Mouse (Mus musculus) spleen, postnatal 10 days (tissue): ENCODE data around the gene Ppp6r1.

ENCODE experiments used
- DNase-seq, 2 experiments: peaks; one replicate each; pipeline ENCODE4 v3.0.0; 2021 to 2022; ENCODE audit warnings: low spot score in 2 of 2

Ppp6r1 gene

DNA sequence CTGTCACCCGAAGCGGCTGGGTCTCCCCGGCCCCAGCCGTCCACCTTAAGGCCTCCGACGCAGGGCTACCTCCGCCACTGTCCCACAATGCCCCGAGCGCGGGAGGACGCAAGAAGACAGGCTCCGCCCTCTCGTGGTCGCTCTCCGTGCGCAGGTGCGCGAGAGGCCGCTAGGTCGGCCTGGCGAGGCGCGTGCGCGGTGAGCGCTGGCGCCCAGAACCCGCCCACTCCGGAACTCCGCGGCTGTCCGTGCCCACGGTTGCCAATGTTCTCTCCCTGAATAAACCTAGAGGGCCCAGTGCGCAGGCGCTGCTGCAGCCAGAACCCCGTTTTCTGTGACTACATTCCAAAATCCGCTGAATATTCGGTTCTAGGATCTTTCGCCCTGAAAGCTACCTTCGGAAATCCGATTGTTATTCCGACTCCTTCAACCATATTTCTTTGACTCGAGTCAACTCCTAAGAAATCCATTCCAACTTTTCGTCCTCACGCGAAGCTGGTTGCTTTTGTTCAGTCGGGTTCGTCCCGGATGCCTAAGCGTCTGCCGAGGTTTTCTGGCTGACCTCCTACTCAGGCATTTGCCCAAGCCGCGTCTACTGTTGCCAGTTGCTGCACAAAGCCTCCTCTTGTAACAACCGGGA lies at the start of gene Ppp6r1:
Ppp6r1 (minus strand) TSS at position 108 of the 640 bp plus-strand sequence.
- peak; percentile 93 to 97 for DNase-seq

DNA sequence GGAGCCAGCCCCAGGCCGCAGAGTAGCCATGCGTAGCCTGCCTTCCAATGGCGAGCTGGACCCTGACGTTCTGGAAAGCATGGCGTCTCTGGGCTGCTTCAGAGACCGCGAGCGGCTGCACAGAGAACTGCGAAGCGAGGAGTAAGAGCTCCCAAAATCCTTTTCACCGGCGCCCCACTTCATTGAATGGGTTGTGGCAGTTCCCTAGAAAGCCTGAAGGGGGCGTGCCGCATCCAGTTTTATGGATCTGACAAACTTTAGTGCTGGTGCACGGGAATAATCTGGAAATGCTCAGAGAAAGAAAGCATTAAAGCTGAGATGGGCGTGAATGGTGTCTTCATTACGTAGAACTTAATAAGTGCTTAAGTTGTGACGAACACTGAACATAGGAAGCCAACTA lies 46.3 kb upstream of the Ppp6r1 start:
- DNase-seq = peak in 1 of 2 experiments; percentile 69

DNA sequence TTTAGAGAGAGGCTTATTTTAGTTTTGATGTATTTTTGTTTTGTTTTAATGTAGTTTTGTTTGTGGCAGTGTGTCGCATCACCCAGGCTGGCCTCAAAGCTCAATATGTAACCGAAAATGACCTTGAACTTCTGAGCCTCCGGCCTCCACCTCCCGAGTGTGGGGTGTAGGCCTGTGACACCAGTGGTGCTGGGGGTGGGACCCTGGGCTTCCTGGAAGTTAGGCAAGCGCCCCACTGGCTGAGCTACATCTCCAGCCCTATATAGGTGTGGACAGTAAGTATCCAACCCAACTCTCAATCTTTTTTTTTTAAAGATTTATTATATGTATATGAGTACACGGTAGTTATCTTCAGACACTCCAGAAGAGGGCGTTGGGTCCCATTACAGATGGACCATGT lies 44.4 kb upstream of the Ppp6r1 start:
- no peak for DNase-seq

DNA sequence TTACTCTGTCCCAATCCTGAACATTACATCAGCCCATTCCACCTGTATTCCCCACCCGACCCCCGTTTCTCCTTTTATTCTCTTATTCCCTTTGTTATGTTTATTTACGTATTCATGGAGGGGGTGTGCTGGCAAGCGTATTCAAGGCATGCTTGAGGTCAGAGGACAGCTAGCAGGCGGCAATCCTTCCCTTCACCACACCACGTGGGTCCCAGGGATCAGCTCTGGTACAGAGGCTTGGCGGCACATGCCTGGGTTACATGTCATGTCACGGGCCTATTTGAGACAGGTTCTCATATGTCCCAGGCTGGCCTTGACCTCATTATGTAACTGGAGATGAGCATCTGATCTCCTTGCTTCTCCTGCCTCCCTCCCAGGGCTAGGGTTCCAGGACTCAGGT lies 43.5 kb upstream of the Ppp6r1 start:
- no peak for DNase-seq

DNA sequence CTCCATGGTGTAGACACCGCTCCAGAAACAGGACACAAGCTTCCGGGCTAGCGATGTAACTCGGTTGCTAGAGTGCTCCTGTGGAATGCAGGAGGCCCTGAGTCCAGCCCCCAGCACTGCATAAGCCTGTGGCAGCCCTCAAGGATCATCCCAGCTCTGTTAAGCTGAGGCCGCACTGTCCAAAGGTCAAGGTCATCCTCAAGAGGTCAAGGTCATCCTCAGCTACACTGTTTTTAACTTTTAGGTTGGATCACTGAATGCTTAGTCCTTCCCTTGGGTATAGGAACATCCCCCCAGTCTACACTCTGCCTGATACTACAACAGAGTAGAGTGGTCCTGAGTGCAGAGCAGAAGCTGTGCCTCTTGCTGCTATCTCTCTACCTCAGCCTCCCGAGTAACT lies 34.2 kb upstream of the Ppp6r1 start:
- DNase-seq = no peak

DNA sequence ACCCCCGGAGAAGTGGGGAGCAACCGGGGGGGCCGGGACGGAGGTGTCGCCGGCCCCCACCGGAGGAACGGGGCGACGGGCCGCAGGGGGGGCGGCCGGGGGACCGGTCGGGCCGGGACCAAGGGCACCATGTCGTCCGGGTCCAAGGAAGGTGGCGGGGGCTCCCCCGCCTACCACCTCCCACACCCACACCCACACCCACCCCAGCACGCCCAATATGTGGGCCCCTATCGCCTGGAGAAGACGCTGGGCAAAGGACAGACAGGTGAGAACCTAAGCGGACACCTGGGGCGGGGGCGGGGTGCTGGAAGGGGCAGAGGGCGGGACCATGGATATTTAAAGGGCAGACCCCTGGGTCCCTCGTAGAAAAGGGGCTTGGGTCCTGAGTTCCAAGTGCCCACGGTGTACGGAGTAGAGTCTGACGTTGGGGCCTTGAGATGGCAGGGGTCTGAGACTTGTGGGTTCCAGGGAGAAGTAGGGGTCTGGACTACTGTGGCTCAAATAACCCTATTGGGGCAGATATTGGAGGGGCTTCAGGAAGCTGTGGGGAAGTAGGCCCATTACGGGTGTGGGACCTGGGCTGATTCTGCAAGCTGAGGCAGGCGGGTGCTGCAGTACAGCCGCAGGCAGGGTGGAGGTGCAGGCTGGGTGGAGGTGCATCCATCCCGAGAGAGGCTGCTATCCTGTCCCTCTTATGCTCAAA lies 32.3 kb upstream of the Ppp6r1 start:
- no peak for DNase-seq

DNA sequence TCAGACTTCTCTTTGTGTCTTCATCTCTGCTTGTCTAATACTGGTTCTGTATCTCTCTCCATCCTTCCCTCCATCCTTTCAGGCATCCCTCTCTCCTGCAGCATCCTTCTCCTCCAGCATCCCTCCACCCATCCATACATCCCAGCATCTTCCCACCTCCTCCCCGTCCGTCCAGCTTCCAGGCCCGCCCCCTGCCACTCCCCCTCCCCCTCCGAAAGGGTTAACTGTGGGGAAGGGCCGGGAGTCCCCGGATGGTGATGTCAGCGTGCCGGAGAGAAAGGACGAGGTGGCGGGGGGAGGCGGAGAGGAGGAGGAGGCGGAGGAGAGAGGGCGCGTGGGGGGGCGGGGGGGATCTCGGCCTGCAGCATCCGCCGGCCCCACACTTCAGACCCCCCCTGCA lies 31.6 kb upstream of the Ppp6r1 start, which contains the start of gene Brsk1:
Brsk1 (plus strand) TSS at position 218 of the 400 bp plus-strand sequence.
- DNase-seq = peak in 1 of 2 experiments; percentile 24

DNA sequence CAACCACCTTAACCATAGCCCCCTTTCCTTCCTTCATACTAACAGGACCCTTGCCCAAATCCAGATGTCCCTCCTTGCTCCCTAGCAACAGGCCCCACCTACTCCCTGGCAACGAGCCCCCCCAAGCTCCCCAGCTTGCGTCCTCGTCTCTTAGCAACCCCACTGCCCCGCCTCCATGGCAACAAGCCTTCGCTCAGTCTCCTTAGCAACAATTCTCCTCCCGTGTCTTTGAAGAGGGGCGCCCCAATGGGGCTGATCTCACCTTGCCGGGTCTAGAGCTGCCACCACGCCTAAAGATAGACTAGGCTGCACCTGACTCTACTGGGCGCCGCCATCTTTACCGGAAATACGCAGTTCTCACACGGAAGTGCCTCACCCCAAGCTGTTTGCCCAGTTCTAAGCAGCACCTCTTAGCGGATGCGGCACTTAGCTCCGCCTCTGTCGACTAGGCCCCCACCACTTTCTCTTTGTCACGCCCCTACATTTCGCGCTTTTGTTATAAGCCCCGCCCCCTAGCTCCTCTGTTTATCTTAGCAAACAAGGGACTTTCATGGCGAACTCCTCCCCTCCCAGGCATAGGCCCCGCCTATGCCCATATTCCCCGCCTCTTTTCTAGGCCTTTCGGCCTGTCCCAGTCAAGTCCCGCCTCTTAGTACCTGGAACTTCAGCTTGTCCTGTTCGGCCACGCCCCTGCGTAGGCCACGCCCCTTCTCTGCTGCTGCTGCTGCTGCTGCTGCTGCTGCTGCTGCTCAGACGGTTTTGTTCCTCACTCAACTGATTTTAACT lies 26.0 kb upstream of the Ppp6r1 start, which contains the start of gene Hspbp1:
Hspbp1 (minus strand) TSS at position 437 of the 786 bp plus-strand sequence.
- peak; percentile 93 to 98 for DNase-seq

DNA sequence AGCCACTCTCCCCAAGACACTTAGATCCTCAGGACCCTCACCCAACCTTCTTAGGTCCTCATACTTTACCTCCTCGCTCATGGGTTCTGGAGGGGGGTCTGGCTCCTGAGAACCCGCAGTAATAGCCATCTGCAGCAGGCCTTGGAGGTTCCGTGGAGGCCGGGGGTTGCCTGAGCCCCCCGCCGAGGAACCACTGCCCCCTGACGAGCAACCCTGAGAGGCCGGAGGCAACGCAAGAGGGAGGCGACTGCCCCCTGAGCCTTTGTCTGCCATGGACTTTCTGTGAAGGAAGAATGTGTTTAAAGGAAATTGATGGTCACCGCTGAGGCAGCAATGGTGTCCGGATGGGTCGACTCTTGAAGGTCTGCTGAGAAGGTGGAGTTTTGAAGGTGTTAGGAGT lies 25.4 kb upstream of the Ppp6r1 start:
- peak in 1 of 2 experiments; percentile 20 for DNase-seq

DNA sequence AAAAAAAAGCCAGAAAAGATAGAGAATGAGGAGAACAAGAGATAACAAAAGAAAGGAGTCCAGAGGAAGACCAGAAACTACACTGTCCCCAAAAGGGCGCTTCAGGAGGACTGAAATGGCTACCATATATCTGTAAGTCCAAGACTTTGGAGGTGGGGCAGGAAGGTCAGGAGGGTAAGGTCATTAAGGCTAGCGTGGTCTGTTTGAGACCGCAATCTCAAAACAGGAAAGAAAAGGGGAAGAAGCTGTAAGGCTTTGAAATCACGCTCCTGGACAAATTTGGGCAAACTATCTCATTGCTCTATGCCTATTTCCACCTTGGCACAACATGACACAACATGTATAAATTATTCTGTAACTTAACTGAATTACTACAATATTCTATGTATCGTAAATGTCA lies 24.5 kb upstream of the Ppp6r1 start:
- DNase-seq = no peak

DNA sequence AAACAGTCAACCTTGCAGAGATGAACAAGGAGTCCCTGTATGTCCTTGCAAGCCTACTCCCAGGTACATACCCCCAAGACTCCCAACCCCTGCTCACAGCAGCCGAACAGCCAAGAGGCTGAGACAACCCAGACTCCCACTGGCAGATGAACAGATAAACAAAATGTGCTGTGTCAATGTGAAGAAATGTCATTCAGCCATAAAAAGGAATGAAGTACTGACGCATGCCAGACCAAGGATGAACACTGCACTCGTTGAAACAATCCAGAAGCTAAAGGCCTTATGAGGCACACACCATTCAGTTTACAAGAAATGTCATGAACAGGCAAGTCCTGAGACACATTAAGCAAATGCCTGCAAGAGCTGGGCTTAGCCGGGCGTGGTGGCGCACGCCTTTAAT lies 16.4 kb upstream of the Ppp6r1 start:
- DNase-seq = no peak

DNA sequence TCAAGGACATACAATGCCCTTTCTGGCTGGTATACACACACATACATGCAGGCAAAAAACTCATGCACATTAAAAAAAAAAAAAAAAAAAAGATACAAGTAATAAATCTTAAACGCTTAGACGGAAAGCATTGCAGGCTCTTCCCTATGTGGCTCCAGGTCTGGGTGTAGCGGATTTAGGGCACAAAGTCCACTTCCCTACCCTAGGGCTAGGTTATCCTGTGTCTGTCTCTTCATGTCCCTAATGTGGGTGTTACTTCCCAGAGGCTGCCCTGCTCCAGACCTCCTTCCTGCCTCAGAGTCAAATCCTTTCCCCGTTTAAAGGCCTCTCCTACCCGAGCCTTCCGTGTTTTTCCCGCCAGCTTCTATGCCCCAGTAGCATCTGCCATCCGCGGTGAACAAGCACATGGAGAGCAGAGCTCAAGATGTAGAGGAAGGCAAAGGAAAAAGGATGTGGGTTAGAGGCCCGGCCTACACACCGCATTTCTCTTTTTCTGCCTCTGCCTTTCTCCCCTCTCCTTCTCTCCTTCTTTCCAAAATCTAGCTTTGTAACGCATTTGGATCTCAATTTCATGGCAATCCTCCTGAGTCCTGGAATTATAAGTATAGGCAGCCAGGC lies 15.4 kb upstream of the Ppp6r1 start:
- DNase-seq = no peak

DNA sequence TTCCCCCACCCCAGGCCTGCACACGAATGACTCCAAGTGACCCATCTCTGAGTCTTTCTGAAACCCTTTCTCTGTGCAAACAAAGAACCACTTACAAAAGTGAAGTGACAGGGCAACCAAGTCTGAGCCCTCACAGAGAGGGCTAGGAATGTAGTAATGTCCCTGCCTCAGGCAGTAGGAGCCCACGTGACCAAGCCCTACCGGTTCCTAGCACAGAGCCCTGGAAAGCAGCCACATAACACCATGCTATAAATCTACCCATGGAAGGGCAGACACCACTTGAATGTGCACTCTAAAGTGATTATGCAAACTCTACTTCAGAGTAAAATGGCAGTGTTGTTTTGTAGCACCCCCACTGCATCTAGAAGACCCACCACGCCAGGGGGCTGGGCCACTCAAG lies 13.1 kb upstream of the Ppp6r1 start:
- no peak for DNase-seq

DNA sequence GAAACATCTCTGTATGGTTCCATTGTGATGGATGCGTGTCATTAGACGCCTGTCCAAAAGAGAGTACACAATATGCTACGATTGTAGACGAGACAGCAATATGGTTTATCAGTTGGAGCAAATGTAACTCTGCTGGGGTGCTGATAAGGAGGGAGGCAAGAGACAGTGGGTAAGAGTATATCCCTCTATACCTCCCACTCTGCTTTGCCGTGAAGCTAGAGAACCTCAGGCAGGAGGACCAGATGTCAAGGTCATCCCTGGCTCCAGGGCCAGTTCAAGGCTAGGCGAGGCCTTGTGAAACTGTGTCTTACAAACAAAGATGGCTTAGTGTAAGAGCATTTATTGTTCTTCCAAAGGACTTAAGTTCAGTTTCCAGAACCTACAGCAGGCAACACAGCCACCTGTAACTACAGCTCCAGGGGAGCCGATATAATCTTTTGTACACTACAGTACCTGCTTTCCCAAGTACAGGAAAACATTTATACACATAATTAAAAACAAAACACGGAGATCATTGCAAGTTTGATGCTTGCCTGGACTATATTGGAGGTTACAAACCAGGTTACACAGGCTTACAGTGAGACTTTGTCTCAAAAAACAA lies 11.9 kb upstream of the Ppp6r1 start:
- peak in 1 of 2 experiments; percentile 43 for DNase-seq

DNA sequence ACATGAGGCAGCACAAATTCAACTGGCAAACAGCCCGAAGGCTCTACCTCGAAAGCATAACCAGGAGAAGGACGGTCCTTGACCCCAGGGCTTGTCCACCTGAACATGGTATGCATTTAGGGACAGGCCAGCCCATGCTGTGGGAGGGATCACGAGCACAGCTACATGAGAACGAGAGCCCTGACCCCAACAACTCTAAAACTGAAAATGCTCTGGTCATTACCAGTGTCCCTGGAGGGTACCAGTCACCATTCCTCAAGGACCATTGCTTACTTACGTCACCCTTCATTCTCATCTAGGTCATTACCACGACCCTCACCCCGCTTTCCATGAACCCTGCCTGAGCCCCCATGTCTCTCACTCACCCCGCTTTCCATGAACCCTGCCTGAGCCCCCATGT lies 10.3 kb upstream of the Ppp6r1 start:
- DNase-seq = no peak

DNA sequence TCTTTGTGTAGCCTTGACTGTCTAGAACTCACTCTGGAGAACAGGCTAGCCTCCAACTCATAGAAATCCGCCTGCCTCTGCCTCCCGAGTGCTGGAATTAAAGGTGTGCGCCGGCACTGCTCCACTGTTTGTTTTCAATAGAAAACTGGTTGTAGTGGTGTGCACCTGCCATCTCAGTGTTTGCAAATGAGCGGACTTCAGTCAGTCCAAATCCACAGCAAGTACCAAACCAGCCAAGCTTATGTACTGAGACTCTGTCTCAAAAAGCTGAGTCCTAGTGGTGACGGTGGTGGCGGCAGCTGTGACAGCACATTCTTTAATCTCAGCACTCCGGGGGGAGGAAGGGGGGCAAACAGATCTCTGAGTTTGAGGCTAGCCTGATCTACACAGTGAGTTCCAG lies 9.7 kb upstream of the Ppp6r1 start:
- no peak for DNase-seq

DNA sequence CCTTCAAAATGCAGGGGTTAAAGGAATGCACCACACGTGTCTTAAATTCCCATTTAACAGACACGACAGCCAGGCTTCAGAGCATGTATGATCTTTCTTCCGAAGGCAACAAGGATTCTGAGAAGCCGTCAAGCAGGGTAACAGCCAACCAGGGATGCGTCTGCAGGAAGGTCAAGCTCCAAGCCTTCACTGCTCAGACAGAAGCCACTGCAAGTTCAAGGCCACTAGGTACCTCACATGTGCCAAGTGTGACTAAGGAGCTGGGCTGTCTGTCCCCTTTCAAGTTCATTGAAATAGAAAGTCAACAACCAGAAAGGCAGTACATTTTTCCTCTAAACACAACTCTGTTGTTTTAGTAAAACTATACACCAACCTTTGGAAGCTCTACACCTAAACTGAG lies 8.1 kb upstream of the Ppp6r1 start:
- no peak for DNase-seq

DNA sequence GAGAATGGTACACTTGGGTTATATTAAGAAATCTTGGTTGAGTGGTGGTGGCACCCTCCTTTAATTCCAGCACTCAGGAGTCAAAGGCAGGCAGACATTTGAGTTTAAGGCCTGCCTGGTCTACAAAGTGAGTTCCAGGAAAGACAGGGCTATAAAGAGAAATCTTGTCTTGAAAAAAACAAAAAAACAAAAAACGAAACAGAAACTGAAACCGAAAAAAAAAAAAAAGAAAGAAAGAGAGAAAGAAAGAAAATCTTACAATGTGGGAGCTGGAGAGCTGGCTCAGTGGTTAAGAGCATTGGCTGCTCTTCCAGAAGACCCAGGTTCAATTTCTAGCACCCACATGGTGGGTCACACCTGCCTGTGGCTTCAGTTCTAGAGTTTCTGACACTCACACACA lies 4.9 kb upstream of the Ppp6r1 start:
- DNase-seq = no peak

DNA sequence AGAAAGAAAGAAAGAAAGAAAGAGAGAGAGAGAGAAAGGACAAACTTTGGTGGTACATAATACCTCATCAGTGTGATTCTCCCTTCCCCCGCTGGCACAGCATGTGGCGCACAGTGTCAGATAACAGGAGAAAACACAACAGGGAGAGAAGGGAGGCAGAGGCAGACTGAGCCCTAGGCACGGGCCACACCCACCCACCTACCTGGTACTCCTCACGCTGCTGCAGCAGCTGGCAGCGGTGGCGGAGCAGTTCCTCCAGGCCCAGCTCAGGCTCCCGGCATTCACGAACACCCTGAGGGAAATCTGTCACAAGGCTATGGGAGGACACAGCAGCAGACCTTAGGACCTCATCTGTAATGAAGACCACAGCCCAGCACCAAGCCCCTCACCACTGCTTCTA lies 4.4 kb upstream of the Ppp6r1 start:
- DNase-seq = no peak

DNA sequence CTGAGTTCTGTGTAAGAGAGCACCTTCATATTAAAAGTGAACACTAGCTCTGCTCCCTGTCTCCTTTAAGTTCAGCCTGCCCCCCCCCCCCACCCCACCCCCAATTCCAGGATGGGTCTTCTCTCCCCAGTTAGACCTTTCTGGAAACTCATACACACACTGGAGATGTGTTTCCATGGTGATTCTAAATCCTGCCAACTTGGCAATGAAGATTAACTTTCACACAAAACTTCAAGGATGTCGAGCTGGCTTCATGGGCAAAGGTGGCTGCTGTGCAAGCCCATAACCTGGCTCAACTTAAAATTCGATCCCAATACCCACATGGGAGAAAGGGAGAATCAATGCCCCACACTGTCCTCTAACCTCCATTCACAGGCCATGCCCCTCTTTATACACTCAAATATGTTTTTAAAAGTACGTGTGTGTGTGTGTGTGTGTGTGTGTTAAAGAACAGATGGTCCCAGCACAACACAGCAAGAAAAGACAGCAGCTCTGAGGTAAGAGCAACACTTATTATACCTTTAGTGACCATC lies 1.2 kb upstream of the Ppp6r1 start:
- no peak for DNase-seq

DNA sequence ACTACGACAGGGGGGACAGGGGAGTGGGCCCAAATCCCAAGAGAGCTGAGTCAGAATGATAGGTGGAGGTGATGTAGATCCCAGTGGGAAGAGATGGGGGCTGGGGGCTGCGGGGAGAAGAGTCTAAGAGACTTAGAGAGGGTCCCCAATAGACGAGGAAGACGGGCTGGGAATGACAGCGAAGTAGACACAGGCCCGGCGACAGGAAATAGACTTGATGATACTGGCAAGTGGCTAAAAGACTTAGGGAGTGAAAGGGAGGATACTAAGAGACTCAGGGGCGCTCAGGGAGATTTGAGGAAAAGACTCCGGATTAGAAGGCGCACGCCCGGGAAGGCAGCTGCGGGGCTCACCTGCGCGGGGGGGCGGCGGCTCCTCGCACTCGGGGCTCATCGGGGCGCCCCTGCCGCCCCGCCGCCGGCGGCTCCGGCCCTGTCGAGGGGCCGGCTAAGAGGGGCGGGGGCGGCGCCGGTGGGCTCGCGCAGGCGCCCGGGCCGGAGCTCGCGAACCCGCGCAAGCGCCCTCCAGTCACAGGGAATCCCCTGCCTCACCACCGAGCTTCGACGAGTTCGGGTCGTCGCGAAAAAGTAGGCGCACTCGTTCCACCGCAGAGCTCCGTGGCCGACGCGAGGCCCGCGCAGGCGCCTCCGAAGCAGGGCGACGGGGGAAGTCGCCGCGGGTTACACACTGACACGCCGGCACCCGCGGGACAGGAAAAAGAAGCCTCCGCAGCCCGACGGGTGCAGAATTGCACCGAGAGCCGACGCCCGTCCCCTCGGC lies 501 bp downstream of the Ppp6r1 start:
- DNase-seq = peak in 1 of 2 experiments; percentile 53
